Mouse (Mus musculus): ENCODE results near the gene Mras.

The Mras gene

GRCm38 (mm10) chr9:99411093-99411492 lies 26.1 kb downstream of the Mras start:
- DNase-seq: no peak

- no peak for DNase-seq
These were observed 27.9 kb downstream of the Mras start for GRCm38 (mm10) chr9:99409280-99409679.

DNA sequence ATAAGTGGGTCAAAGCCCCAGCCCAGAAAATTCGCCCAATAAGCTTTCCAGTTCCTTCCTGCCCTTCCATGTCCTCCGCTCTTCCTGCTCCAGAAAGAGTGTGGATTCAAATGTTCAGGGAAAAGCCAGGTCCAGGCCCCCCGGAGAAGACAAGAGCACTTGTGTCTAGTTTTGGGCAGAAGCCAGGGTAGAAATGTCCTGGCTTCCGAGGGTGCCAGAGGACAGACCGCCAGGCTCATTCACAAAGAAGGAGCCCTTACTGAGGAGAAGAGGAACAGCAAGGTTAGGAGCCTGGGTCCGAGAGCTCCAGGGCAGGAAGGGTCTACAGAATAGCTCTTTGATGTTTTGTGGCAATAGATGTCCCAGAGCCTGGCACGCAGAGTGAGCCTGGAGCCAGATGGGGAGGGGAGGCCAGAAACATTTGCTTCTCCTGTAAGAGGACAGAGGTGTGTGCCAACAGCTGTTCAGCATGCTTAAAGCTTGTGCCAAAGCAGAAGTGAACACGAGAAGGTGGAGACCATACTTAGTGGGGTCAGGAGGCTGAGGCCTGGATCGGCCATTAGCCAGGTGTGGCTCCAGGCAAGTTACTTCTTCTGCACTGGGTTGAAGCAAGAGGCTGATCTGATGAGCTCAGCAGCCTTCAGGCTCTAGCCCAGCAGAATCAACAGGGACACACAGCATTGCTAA lies 35.8 kb downstream of the Mras start:
- DNase-seq: no peak

DNA sequence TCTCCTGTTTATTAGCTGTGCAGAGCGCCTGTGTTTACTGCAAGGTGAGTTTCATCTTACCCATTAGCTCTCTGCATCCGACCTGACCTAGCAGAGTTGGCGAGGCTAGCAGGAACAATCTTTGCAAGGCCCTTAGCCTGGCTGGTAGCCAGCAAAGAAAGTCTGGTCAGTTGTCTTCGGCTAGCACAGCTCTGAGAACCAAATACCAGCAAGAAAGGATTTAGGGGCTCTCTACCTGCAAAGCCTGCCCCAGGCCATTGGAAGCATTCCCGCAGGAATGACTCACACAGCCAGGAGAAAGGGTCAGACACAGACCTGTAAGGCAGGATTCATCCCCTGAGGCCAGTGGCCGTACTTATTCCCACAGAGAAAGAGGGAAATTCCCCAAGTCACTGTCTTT lies 36.4 kb downstream of the Mras start:
- peak; percentile 44 for DNase-seq

- DNase-seq: no peak
These were observed 39.9 kb downstream of the Mras start for GRCm38 (mm10) chr9:99397056-99397815.

- DNase-seq: no peak
These were observed 42.8 kb downstream of the Mras start for GRCm38 (mm10) chr9:99394366-99394765.

GRCm38 (mm10) chr9:99393146-99393545 lies 44.0 kb downstream of the Mras start:
- DNase-seq: no peak

- no peak for DNase-seq
These were observed 45.6 kb downstream of the Mras start for GRCm38 (mm10) chr9:99391557-99391956.

DNA sequence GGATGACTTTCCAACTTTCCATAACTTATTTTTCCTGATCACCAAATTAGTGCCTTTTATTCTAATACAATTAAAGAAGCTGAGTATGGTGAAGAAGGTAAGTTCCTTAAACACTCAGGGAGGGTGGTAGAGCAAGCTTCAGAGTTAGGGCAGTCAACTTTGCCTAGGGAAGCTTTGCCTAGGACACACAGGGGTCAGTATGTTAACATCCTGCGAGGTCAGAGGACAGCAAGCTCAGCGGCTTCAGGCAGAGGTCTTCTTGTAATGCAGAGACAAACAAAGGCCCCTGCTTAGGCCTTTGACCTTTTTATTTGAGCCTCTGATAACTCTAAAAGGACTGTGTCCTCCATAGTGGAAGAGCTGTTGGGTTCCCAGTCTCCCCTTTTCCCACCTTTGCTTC lies 46.5 kb downstream of the Mras start:
- DNase-seq: no peak

- DNase-seq: no peak
These were observed 47.0 kb downstream of the Mras start for GRCm38 (mm10) chr9:99390201-99390600.

- no peak for DNase-seq
These were observed 47.7 kb downstream of the Mras start for GRCm38 (mm10) chr9:99389506-99389905.

GRCm38 (mm10) chr9:99388856-99389255 lies 48.3 kb downstream of the Mras start:
- DNase-seq: no peak

DNA sequence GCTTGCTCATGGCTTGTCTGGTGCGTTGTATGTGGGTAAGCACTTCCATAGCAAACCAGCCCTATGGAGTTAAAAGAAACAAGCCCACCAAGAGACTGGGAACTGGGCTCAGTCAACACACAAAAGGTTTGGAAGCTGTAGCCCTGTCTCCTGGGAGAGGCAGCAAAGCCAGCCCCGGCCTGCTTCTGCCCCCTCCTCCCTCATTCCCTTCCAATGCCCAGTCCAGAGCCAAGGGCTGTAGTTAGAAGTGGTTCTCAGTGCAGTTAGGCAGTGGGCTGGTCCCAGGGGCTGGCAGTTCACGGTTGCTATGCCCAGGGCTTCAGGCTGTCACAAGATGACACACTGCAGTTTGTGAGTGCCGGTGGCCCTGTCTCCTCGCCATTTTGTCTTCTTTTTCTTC lies 49.1 kb downstream of the Mras start:
- DNase-seq: no peak

- DNase-seq: no peak
These were observed 54.6 kb downstream of the Mras start for GRCm38 (mm10) chr9:99382556-99382955.

DNA sequence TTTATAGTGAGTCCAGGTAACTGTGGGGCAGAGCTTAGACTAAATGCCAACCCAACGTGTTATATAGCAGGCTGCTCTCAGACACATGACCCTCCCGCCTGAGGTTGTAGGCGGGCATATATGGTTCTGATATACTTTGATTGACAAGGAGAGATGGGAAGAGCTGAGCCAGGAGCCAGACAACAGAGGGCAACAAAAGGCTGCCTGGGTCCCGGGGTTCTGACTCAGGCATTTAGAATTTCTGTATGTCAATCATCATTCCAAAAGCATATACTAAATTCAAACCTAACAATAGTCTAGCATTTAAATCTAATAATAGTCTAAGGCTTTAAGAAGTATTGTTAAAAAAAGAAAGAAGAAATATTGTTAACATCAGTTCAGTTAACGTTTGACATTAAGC lies 58.0 kb downstream of the Mras start:
- no peak for DNase-seq

DNA sequence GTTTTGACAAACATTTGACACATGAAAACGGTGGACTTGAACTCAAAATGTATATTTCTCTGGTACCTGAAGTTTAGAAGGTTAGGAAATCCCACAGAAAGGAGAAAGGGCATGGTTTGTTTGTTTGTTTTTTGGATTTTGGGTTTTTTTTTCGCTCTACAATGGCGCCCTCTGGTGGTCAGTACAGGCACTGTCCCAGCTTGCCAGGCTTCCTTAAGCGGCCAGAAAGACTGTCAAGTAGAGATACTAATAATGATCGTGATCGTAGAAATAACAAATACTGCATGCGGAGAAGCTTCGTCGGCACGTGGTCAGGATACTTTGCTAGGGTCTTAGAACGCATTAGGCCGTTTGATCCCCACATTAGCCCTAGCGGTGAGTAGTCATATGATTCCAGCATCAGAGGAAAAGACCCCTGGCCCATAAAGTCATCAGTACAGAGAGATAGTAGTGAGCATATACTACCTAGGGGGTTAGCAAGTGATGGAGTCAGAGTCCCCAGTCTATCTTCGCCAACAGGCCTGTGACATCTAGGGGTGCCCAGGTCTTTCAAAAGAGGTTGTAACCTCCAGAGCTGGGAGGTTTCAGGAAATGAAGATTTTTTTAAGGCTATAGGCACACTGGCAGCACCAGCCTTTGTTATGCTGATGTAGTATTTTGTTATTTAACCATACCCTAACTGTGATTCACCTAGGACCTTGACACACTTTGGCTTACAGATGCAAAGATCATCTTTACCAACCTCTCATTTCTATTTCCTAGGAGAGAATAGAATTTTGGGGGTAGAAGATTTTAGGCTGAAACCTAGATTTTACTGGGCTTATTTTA lies 60.4 kb downstream of the Mras start:
- DNase-seq: peak; percentile 73

- no peak for DNase-seq
These were observed 68.8 kb downstream of the Mras start for GRCm38 (mm10) chr9:99368431-99368830.

DNA sequence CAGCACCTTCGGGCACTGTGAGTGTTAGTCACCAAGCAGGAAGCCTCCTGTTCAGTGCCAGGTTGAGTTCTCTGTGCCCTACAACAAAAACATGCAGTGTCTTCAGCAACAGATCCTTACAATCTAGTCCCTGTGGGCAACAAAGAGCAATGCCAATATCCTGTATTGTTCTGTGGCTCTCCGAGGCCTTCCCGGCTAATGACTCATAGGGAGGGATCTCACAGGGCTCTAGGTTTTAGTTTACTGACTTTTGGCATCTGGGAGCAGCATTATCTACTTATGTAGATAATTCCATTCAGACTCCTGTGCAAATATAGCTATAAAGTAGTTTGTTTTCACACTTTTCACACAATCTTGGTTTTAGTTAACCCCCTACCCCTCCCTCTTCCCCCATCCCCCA lies 71.3 kb downstream of the Mras start:
- no peak for DNase-seq

DNA sequence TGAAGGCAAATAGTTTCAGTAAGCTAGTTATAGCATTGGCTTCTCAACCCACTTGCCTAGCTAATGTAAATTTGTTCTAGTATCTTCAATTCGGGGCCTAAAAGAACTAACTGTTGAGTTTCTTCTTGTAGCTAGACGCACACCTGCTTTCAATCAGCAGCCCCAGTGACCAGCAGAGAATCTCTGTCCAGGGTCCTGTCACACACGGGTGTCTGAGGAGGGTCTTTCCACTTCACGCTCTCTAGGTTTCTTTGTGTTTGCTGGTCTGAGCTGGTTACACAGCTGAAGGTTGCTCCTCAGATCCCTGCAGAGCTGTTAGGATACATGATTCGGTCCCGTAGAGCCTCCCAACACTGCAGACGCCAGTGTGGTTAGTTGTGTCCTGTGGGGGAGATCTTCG lies 74.1 kb downstream of the Mras start:
- no peak for DNase-seq

GRCm38 (mm10) chr9:99361946-99362345 lies 75.2 kb downstream of the Mras start:
- no peak for DNase-seq

DNA sequence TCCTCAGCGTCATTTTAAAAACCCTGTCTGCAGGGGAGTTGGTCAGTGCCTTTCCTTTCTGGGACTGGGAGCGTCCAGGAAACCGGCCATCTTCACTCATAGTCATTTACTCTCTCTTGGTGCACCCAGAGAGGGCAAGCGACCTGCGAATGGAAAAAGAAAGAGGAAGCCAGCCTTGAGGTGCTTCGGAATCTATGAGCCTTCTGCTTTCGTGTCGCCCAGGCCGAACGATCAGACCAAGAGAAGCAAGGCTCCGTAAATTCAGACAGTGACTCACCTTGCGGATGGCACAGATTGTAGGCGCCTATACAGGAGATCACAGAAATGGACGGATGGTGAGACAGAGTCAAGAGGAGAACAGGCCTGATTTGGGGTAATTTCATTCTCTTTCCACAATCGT lies 78.2 kb downstream of the Mras start:
- no peak for DNase-seq

GRCm38 (mm10) chr9:99357921-99358692 lies 79.1 kb downstream of the Mras start, which contains the start of gene Esyt3:
Esyt3 (minus strand) TSS chr9:99358557.
- peak; percentile 74 for DNase-seq

DNA sequence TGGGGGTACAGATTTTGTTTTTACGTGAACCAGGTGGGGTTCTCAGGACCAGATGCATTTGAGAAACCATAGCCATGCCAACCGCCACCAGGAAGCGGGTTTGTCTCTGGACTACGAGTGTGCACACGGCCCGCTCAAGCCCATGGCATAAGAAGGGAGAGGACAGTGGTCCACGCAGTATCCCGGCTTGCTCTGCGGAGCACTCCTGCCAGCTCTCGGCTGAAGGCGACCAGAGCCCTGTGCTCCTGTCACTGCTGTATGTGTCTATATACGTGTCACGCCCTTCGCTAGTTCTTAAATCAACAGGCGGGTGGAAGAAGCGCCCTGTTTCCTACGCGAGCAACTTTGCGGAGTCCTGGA lies 79.6 kb downstream of the Mras start:
- no peak for DNase-seq
